Mouse (Mus musculus): ENCODE measurements around the gene Pacrg. TPM values are rescaled to one million over a fixed set of nuclear protein-coding genes. Genes with fewer than 3 reads are reported as not detected.
A peak's percentile ranks its signal among the peaks of the same experiment; 100 is the strongest.

Gene Pacrg
- total RNA-seq (2015; ENCODE audit: low replicate concordance) (not detected in 2 replicates), total RNA-seq (2017; ENCODE audit: low replicate concordance) (not detected in 2 replicates)

- ATAC-seq (replicated peaks; ENCODE audit: low FRiP score, poor library complexity, severe bottlenecking) = peak; percentile 95
Observed at GRCm38 (mm10) chr17:10840148-10840707, at the start of gene Pacrg, which contains the start of gene Prkn. Gene Pacrg (minus strand): TSS chr17:10840311. Gene Prkn (plus strand): TSS chr17:10840384.

DNA sequence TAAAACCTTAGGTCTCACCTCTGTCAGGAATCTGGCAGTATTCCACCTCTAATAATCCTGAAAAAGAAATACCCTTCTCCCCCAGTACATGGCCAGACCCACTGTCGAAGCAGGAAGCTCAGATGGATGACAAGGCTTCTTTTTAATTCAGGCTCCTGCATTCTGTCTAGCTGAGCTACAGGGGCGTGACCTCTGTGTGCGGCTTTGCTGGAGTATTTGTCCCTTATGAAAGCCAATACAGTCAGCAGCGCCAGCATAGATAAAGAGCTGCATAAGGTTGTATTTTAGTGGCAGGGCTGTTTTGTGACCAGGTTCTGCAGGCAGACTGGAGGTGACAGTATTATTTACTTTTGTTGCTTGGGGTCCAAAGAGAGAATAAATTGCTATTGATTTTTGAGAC, 47.8 kb upstream of the Pacrg start:
- ATAC-seq (replicated peaks; ENCODE audit: low FRiP score, poor library complexity, severe bottlenecking) = no peak

GRCm38 (mm10) chr17:10882260-10882659, 42.1 kb upstream of the Pacrg start:
- ATAC-seq (replicated peaks; ENCODE audit: low FRiP score, poor library complexity, severe bottlenecking) = no peak

- no peak for ATAC-seq (replicated peaks; ENCODE audit: low FRiP score, poor library complexity, severe bottlenecking)
Observed at GRCm38 (mm10) chr17:10878986-10879385, 38.9 kb upstream of the Pacrg start.

- peak; percentile 46; the same call in 1 of the 2 replicates for ATAC-seq (replicated peaks; ENCODE audit: low FRiP score, poor library complexity, severe bottlenecking)
Observed at GRCm38 (mm10) chr17:10874208-10875187, 34.4 kb upstream of the Pacrg start.

GRCm38 (mm10) chr17:10854207-10854606, 14.1 kb upstream of the Pacrg start:
- ATAC-seq (replicated peaks; ENCODE audit: low FRiP score, poor library complexity, severe bottlenecking) = no peak

- ATAC-seq (replicated peaks; ENCODE audit: low FRiP score, poor library complexity, severe bottlenecking) = no peak
Observed at GRCm38 (mm10) chr17:10840731-10841201, 655 bp upstream of the Pacrg start.

DNA sequence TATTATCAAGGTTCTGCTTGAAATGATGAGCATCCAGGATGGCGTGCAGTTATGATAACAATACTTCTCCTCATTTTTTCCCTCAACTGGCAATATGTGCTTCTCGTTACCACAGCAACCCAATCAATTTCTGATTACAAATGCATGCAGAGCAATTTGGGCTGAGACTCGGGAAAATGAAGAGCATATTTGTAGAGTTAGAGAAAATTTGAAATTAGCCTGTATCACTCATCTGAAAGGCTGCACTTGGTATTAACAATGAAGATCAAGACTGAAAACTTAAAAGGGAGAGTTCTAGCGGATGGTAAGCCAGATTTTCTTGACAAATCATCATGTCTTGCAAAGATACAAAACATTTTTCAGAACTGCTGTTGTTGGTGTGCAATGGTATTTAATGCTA, 21.1 kb downstream of the Pacrg start:
- ATAC-seq (replicated peaks; ENCODE audit: low FRiP score, poor library complexity, severe bottlenecking) = no peak

- no peak for ATAC-seq (replicated peaks; ENCODE audit: low FRiP score, poor library complexity, severe bottlenecking)
Observed at GRCm38 (mm10) chr17:10808571-10808970, 31.5 kb downstream of the Pacrg start.

DNA sequence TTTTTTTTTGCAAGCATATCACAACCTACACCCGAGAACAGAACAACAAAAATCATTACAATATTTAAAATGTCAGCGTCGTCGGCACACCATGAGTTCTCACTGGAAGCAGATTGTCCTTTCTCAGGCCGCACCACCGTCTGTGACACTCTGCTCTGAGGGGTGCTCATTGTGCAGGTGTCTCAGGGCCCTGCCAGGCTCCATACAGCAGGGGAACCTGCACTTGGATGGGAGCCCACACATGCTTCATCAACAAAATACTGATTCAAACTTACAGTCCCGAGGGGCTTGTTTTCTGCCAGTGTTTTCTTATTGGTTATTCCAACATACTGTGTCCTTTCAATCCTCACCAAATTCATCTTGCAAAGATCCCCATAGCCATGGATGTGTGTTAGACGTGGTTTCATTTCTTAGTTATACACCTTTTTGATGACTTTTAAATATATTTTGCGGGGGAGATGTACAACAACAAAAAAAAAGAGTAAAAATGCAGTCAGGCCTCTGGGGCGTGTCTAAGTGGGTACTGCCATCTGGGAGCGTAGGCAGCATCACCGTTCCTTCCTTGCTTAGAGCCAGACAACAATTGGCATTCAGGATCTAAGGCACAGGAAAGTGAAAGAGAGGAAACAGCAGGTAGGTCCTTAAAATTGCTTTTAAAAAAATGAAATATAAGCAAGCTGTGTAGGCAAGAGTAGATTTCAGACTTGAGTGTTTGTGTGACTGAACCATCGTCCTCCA, 32.7 kb downstream of the Pacrg start:
- no peak for ATAC-seq (replicated peaks; ENCODE audit: low FRiP score, poor library complexity, severe bottlenecking)

- no peak for ATAC-seq (replicated peaks; ENCODE audit: low FRiP score, poor library complexity, severe bottlenecking)
Observed at GRCm38 (mm10) chr17:10806692-10807091, 33.4 kb downstream of the Pacrg start.

DNA sequence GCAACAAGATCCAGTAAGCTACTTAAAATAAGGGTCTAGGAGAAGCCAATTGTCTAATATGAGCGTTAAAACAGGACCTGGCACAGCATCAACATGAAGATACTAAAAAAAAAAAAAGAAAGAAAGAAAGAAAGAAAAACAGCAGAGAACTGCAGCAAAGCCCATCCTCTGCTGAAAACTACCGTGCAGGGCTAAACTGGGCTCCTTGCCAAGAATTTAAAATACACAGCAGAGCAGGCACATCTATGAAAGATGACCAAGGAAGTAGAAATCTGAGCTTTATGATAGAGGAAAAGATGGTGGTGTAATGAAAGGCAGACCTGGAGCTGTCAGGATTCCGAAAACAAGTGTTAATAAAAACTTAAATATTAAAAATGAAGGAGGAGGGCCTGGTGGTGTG, 48.5 kb downstream of the Pacrg start:
- ATAC-seq (replicated peaks; ENCODE audit: low FRiP score, poor library complexity, severe bottlenecking) = no peak

- ATAC-seq (replicated peaks; ENCODE audit: low FRiP score, poor library complexity, severe bottlenecking) = no peak
Observed at GRCm38 (mm10) chr17:10784401-10784920, 55.6 kb downstream of the Pacrg start.

- ATAC-seq (replicated peaks; ENCODE audit: low FRiP score, poor library complexity, severe bottlenecking) = no peak
Observed at GRCm38 (mm10) chr17:10776503-10776902, 63.6 kb downstream of the Pacrg start.

DNA sequence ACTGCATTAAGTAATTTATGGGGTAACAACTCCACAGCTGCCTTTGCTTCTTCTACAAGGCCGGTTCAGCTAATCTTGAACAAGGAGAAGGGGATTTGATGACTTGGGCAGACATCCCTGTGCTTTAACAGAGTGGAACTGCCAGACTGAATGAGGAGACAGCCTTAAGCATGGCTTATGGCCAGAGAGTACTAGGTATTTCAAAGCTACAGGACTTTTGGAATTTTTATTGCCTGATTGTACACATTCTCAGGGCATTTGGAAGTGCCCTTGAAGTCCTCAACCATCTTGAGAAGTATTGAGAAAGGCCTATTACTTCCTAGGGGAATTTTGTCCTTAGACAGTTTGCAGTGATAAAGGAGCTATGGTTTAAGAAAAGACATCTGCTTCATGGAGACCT, 65.6 kb downstream of the Pacrg start:
- ATAC-seq (replicated peaks; ENCODE audit: low FRiP score, poor library complexity, severe bottlenecking) = no peak

DNA sequence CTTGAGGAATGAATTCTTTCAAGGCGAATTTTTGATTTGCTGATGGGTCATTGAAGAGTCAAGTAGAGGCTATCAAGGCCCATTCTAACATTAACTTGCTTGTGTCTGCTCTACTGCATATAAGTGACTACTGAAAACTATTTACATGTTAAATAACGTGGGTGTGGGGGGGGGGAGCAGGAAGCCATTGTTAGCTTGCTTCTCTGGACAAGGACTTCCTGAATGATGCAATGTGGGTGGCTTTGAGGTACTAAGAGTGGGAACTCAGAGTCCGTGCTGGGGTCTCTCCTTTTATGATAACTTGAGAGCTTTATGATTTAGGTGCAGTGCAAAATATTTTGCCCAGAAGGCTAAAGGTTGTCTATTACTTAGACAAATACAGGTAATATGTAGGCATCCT, 67.9 kb downstream of the Pacrg start:
- no peak for ATAC-seq (replicated peaks; ENCODE audit: low FRiP score, poor library complexity, severe bottlenecking)

- no peak for ATAC-seq (replicated peaks; ENCODE audit: low FRiP score, poor library complexity, severe bottlenecking)
Observed at GRCm38 (mm10) chr17:10769873-10770272, 70.2 kb downstream of the Pacrg start.

- ATAC-seq (replicated peaks; ENCODE audit: low FRiP score, poor library complexity, severe bottlenecking) = no peak
Observed at GRCm38 (mm10) chr17:10766735-10767406, 73.2 kb downstream of the Pacrg start.

- no peak for ATAC-seq (replicated peaks; ENCODE audit: low FRiP score, poor library complexity, severe bottlenecking)
Observed at GRCm38 (mm10) chr17:10764343-10764742, 75.8 kb downstream of the Pacrg start.

Measured in erythroid progenitor cell, adult 5-6 weeks (primary cell).